Mouse (Mus musculus): ENCODE measurements around the gene Chpf2.

DNA sequence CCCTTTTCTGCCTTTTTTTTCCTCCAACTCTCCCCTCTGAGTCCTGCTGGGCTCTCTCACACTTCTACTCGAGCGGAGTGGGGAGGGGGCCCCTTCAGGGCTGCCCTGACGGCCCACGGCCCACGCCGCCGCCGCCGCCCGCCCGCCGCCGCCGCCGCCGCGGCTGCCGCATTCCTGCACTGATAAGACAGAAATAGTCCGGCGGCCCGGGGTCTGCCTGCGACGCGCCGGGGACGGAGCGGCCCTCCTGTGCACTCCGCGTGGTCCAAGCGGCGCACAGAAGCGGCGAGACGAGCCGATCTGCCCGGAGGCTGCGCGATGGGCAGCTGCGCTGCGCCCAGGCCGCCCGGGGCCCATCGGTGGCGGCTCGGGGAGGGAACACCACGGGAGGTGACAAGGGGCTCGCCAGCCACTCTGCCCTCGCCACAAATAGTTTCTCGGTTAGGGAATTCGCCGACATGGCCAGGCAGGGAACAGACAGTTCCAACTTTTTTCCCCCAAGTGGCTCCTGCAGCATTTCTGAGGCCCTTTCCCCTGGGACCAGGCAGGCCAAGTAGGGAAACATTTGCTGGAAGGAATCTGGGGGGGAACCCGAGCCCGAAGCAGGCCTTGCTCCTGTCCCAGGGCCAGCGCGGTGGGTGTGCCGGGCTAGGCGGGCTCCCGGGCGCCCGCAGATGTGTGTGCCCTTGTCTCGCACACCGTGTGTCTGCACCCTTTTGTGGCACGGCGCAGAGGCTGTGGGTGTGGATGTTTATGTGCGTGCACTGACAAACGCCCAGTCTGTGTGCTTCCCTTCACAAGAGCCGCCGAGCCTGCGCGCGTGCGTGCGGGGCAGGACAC is 15.6 kb downstream of the Chpf2 start:
- no peak for TF ChIP-seq CTCF (IDR thresholded peaks at IDR 0.05; ENCODE audit: low read depth, low read length)
- peak; percentile 35; the same call in 1 of the 2 replicates for TF ChIP-seq POLR2A (IDR thresholded peaks at IDR 0.05; ENCODE audit: extremely low read depth, insufficient read depth, low read length)

Data from liver, adult 2 months (tissue).